Mouse (Mus musculus): ENCODE data around the gene Fam129a. TPM values are rescaled to one million over a fixed set of nuclear protein-coding genes. Genes with fewer than 3 reads are reported as not detected.
A peak's percentile ranks its signal among the peaks of the same experiment; 100 is the strongest.

The Fam129a gene
- polyA plus RNA-seq (2017; shearing (Covaris generic)): 10 to 100 TPM; 55.3 to 74.9 TPM

DNA sequence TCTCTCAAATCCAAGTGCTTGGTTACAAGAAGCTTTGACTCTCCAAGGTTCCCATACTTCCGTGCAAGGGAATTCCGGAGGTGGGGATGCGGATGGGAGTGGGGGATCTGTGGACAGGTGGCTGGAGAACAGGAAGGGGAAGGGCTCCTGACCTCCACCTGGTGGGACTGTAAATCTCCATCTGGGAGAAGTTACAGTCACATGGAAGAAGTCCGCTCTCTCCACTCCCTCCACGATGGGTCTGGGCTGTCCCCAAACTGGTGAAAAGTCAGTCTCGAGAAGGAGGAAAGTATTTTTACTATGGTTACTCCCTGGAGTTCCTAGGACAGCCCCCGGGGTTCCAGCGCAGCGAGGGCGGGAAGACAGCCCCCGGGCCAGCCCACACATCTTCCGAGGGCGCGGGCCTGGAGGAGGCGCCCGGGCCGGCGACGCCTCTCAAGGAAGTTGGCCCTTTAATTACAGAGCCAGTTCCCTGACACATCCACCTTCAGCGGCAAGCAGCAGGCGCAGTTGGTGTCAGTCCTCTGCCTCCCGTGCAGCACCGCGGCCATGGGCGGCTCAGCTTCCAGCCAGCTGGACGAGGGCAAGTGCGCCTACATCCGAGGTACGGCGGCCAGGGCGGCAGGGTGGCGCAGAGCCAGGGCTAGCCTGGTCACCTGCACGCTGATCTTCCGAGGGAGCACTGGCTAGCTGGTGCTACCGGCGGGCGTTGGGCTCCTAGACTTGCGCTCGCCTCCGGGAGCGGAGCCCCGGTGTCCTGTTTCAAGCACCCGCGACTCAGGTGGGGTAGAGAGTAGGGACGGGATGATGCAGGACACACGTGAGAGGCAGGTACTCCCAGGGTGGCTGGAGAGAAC is at the start of gene Fam129a:
Gene Fam129a, plus strand, starts transcription at position 206 of the 857 bp plus-strand sequence.
- ATAC-seq: peak; percentile 77

DNA sequence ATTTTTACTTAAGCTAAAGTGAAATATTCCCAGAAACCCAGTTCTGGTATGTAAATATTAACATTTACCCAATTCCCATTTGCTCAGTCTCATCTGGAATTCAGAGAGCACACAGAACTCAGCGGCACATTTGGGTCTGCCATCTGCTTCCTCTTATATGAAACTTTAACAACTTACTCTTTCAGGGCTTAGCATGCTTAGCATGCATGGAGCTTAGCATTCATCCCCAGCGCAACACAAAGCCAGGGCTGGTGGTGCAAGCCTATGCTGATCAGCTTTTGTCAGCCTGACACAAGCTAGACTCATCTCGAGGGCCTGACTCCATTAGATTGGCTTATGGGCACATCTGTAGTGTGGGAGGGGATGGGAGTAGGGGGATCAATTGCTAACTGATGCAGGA is 44.3 kb upstream of the Fam129a start:
- ATAC-seq: no peak

DNA sequence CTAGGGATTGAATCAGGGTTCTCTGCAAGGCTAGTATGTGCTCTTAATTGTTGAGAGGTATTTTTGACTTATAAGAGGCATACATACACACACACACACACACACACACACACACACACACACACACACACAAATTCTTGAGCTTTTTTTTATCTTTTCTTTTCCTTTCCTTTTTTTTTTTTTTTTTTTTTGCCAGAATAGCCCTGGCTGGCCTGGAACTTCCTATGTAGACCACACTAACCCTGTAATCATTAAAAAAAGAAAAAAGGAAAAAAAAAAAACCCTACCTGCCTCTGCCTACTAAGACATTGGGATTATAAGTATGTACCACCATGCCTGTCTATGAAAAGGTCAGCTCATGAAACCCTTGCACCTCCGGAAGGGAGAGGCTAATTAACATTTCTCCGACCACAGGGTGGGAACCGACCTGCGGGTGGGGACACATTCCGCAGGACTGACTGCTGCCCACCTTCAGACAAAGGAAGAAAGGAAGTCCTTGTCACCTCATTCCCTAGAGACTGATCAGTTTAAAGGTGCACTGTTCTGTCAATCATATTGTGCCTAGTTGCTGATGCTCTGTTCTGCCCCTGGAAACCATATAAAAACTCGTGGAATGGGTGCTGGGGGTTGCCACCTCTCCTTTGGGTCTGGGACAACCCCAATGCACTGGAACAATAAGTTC is 27.0 kb upstream of the Fam129a start:
- no peak for ATAC-seq

DNA sequence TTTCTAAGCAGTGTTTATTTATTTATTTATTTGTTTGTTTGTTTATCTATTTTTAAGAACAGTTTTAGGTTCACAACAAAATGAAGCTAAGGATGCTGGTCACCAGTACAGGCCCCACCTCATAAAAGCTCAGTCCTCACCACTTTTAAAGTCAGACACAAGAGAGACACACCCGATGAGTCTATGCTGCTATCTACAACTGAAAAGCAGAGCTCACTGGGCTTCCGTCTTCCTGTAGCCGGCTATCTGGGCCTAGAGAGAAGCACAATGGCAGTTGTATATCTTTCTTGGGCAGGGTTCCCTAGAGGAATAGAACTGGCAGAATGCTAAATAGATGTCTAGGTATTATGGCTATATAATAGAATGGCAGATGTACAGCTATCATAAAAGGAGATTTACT is 26.4 kb upstream of the Fam129a start:
- no peak for ATAC-seq

DNA sequence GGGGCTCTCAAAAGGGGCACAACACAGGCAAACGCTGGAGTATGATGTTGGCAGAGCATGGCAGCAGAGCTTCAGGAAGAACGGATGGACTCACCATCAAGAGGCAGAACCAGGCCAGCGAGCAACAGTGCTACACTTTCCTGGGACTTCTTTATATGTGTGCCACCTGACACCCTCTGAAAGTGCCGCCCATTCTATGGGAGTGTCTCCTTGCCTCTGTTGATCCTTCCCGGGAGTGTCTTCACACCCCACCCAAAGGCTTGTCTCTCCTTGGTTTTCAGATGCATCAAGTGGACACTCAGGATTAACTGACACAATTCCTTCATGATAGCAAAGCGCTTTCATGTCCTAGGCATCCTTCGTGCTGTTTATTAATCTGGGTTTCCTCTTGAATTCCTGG is 25.4 kb upstream of the Fam129a start:
- ATAC-seq: no peak

DNA sequence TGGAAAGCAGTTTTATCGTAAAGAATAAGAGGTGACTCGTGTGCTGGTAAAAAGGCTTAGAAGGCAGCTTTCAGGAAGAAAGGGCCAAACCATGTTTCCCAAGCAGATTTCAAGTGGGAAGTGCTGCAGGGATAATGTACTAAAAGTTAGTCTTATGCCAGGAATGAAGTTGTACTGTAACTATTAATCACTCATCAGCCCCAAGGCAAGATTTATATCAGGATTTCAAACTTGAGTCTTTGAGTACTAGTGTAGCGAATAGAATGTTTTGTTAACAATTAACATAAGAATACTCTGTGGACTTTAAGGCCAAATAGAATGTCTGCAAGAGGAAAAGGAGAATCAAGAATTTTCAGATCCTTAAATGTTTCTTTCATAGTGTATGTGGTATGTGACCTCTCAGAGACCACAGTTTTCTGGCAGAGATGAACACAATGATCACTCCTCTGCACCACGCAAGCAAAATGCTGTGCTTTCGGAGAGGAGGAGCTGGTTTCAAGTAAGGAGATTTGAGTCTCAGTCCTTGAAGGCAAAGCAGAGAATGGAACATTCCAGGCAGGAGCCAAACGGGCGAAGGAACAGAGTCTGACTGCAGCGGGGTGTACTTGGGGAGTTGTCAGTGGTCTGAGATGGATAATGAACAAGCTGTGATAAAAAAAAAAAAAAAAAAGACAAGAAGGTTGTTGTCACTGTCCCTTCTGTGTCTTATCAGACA is 21.9 kb upstream of the Fam129a start:
- ATAC-seq: no peak

DNA sequence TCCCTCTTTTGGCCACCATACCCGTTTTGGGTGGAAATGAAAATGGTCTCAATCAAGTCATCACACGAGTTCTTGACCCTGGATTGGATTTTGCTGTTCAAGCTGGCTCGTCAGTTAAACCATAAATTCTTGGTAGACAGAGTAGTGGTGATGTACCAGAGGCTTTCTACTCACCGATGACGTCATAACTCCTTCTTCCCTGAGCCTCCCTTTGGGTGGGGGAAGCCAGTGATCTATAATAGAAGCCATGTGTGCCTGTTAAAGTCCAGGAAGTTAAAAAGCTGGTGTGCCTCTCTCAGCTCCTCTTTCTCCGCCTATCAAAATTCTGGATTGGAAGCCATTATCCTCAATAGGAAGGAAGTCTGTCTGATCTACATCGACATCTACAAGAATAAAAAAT is 21.2 kb upstream of the Fam129a start:
- no peak for ATAC-seq

DNA sequence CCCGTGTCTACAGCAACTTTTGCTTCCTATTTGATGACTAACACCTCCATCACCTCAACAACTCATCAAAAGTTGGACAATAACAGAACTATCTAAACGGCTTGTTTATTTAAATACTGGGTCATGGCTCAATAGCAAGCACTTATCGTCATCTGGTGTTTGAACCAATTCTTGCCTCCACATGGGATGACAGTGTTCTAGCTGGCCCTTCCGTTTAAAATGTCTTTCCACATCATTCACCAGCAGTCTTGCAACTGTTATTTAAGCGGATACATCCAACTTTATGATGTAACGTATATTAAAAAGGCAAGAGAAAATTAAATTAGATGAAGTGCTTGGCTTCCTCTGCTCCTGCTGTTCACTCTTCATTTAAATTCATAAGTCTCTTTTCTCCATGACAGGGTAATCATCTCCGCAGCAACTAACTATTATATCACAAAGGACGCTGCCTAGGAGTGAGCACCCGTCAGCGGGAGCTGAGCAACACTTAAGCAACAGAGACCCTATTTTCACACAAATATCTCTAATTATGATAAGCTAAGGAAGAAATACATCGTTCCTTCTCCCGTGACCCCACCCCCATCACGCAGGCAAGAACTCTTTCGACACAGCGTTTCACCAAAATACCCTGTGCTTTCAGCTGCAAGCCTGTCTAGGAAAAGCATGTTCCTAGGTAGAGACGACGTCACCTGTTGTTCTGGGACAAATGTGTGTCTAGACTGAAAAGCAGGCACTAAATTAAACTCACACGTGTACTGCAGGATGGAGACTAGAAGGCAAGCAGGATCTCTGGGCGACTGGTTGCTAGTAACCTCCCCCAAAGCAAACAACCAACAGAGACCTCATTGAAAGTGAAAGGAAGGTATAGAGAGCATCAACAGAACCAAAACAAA is 20.2 kb upstream of the Fam129a start:
- ATAC-seq: no peak

DNA sequence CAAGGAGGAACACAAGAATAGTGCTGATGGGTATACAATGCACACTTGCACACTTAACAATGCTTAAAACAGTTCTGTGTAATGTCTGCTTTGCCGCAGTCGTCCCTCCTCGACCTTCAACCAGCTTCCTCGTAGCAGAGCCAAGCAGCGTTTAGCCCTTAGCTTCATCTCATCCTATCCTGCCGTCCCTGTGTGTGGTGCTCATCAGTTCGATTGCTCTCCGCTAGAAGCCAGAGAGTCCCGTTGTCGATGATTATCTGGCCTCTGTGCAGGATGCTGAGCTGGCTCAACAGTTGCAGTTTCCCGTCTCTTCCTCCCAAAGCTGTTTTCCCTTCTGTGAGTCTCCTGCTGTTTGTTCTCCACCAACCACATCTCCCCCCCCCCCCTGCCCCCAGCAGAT is 10.4 kb upstream of the Fam129a start:
- no peak for ATAC-seq

DNA sequence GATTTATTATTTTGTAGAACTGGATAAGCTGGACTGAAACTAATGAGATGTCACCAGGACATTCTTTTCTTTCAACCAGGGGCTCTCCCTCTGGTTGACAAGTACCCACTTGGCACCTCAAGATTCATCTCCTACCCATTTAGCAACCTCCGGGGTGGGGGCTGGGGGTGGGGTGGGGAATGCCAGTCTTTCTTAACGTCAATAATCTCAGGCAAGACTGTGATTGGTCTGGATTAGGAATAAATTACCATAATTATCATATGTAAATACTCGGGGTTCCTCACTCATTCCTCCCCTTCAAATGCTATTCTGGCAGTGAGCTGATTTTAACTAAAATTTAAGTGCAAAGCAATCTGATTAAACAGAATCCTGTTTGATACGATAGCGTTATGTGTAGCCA is 7.6 kb upstream of the Fam129a start:
- no peak for ATAC-seq

DNA sequence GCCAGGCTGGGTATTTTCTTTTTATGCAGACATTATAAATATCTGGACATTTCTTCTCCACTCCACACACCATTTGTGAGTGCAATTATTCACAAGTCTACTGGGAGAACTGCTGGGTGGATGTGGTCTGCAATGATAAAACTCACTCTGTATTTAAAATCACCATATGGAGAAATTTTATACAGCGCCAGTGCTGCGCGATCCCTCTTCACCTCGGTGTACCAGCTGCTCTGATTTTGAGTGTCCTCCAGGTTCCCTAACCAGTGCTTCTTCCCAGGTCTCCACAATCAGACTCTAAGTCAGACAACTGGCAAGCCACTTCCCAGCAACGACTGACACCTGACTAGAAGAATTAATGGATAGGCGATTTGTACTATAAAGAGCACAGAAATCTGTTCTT is 7.1 kb upstream of the Fam129a start:
- ATAC-seq: peak; percentile 13

DNA sequence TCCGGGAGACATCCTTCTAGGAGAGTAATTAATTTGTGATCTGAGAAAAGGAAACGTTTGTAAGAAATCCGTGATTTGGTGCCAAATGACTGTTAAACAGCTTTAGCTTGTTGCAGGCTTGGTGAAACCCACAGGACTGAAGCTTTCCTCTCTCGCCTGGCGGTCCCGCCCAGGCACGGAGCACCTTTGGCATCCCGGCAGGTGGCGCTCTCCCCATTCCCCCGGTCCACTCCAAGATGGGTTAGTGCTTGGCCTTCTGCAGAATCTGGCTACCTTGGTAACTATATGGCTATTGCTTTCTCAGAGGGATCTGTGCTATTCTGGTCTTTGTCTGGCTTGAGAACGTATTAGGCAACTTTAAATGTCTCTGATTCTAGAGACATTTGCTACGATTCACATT is 6.6 kb upstream of the Fam129a start:
- ATAC-seq: peak; percentile 98

DNA sequence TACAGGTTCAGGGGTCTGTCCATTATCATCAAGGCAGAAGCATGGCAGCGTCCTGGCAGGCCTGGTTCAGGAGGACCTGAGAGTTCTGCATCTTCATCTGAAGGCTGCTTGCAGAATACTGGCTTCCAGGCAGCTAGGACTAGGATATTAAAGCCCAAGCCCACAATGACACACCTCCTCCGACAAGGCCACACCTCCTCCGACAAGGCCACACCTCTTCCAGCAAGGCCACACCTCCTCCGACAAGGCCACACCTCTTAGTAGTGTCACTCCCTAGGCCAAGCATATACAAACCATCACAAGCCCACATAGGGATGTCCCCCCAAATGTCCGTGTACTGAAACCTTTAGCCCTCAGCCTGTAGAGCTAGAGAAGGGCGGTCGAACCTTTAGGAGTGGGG is 2.3 kb upstream of the Fam129a start:
- no peak for ATAC-seq

DNA sequence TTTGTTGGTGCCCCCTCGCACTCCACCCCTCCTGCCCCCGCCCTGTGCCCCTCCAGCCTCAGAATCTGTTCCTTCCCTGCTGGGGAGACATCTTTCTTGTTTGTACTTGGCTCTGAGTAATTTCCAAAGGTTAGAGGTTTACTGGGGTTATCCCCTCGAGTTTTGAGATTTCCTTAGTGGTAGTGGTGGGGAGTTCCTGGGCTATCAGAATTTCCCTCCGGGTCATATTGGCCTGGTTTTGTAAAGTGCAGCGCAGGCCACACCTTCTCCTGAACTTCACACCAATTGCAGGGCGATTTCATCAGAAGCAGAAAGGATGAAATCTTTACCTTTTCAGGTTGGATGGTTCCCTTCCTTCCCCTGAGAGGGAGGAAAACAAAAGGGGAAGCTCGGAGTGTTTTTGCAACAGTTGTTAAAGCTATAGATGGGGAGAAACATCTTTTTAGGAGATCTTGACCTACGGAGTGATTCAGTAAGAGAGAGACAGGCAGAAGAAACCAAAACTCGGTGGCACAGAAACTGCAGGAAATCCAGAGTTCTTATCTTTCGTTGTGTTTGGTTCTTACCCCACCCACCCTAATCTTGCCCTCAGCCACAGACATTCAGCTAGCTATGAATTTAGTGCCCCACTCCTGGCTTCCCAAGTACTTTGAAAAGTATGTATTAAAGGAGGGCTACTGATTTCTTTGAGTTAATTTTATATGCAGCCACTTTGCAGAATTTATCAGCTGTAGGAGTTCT is 1.0 kb downstream of the Fam129a start:
- peak; percentile 66 for ATAC-seq

DNA sequence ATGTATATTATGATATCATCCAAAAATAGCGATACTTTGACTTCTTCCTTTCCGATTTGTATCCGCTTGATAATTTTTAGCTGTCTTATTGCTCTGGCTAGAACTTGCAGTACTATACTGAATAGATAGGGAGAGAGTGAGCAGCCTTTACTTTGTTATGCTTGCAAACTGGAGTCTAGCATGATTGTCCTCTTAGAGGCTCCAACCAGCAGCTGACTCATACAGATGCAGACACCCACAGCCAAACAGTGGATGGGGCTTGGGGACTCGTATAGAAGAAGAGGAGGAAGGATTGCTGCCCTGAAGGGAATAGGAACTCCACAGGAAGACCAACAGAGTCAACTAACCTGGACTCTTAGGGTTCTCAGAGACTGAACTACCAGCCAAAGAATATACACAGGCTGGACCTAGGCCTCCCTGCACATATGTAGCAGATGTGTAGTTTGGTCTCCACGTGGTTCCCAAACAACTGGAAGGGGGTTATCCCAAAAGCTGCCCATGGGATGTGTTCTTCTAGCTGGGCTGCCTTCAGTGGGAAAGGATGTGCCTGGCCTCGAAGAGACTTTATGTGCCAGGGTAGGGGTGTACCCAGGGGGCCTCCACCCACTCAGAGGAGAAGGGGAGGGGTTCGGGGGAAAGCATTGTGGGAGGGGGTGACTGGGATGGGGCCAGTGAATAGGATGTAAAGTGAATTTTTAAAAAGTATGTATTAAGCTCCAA is 1.8 kb downstream of the Fam129a start:
- ATAC-seq: peak; percentile 25

DNA sequence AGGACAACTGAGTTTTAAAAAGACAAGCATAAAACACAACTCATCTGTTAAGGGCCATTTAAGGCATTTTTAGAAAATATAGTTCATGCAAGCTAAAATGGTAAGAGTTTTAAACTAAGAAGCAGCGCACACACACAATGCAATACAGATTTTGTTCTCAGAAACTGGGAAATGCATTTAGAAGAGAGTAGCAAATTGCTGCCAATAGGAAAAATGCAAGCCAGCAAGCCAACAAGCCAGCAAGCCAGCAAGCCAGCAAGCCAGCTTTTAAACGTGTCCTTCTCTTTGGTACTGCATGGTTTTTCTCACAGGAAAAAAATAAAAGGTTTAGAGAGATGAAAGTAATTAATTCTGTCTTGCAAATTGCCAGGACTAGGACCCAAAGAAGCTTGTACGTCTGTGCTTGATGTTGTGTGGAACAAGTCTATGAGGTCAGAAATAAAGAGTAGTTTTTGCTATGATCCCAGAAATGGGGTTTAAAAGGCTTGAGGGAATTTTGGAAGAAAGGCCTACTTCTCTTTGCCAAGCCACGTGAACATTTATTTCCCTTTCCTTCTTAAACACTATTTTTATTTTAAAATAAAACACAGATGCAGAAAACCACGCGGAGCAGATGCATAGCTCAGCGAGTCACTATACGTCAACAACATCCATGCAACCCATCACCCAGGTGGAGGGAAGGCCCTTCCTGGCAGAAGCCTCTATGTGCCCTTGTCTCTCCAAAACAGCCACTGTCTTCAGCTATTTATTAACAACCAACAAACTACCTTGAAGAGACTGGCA is 9.4 kb downstream of the Fam129a start:
- ATAC-seq: no peak

DNA sequence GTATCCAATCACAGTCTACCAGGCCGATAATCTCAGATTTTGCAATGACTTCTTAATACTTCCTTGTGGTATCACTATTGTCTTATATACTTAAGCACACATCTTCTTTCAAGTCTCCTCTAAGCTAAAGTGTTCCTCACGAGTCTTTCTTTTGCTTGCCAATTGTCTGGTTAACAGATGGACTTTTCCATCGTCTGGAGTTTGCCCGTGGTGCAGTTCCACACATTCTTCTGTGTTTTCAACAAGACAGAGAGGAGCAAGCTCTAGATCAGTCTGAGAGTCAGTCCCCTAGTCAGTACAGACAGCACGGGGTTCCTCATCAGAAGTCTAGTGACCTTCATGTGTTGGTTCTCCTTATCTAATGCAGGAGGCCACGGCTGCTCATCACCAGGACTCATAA is 10.5 kb downstream of the Fam129a start:
- ATAC-seq: no peak

DNA sequence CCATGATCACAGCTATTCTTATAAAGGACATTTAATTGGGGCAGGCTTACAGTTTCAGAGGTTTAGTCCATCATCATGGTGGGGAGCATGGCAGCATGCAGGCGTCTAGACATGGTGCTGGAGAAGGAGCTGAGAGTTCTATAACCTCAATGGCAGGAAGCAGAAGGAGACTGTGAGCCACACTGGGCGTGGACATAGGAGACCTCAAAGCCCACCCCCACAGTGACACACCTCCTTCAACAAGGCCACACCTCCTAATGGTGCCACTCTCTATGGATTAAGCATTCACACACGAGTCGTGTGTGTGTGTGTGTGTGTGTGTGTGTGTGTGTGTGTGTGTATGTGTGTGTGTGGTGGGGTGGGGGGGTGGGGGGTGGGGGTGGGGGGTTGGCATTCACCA is 11.0 kb downstream of the Fam129a start:
- peak; percentile 23 for ATAC-seq

DNA sequence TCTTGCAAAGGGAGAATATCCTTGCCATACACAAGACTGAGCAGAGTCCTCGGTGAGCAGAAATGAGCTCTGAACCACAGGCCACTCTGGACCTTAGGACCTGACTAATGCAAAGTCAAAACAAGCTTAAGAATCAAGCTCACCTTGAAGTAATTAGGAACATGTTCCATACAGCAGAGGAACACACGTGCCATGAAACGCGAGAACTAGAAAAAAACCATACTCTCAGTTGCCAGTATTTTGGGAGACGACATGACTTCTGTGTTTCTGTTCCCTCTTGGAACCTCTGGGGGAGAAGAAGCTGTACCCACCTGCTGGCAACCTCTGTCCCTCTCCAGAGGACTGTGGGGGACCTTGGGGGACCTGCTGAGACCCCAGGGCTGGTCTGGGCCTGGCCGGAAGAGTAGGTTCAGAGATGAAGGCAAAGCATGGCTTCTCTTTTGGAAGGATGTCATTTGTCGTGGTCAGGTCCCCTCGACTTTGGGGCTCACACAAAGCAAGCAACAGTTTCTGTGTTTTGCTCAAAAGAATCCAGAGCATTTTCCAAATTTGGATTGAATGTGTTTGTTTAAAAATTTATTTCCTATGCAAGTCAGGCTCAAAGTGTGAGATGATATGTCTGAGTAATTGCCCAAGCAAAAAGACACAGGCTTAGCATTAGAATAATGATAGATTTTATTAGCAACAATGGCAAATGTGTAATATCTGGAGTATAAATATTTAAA is 12.6 kb downstream of the Fam129a start:
- ATAC-seq: no peak

DNA sequence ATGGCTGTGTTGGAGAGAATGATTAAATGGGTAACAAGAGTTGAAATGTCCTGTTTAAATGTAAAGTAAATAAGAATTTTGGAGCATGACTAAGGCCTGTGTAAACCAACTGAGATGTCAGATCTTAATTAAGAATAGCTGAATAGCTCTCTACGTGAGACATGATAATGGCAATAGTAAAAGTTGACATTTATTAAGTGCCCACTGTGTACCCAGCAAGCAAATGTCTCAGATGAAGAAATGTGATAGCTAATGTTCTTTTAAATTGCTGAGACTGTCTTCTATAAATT is 13.1 kb downstream of the Fam129a start:
- ATAC-seq: no peak
